Mouse (Mus musculus) heart, embryonic 16.5 days (tissue): ENCODE data around the gene Nck1. TPM values are rescaled to one million over a fixed set of nuclear protein-coding genes. Genes with fewer than 3 reads are reported as not detected.

Experiments
- ATAC-seq: fragments of 200-750 bp; cut with Nextera tagmentation; replicated peaks from 2 replicates; pipeline ENCODE4 v1.8.0; 2017; ENCODE audit warnings: moderate number of reproducible peaks; ENCODE audit not compliant: insufficient read depth, low FRiP score; ENCODE audit errors: extremely low read depth
- H3K27ac ChIP-seq: fragments of 300-500 bp; sonication (generic); 2 replicates; pipeline ENCODE4 v1.5.1; 2014; ENCODE audit warnings: mild to moderate bottlenecking, low read length, control low read depth, moderate library complexity
- H3K27me3 ChIP-seq: fragments of 300-500 bp; sonication (generic); 2 replicates; pipeline ENCODE4 v1.6.1; 2014; ENCODE audit warnings: low read length, mixed read lengths; ENCODE audit not compliant: control insufficient read depth, insufficient read depth
- H3K36me3 ChIP-seq: fragments of 300-500 bp; sonication (generic); 2 replicates; pipeline ENCODE4 v1.6.1; 2014; ENCODE audit not compliant: control insufficient read depth, insufficient read depth
- H3K4me1 ChIP-seq: fragments of 300-500 bp; sonication (generic); 2 replicates; pipeline ENCODE4 v1.6.1; 2014; ENCODE audit warnings: low read length, mixed read lengths; ENCODE audit not compliant: control insufficient read depth, insufficient read depth
- H3K4me2 ChIP-seq: fragments of 300-500 bp; sonication (generic); 2 replicates; pipeline ENCODE4 v1.6.1; 2014; ENCODE audit warnings: low read depth, mild to moderate bottlenecking, control low read depth, low read length
- H3K4me3 ChIP-seq: fragments of 300-500 bp; sonication (generic); 2 replicates; pipeline ENCODE4 v1.5.1; 2014; ENCODE audit warnings: mild to moderate bottlenecking, control low read depth, low read length
- H3K9ac ChIP-seq: fragments of 300-500 bp; sonication (generic); 2 replicates; pipeline ENCODE4 v1.6.1; 2014; ENCODE audit warnings: low read length, control low read depth
- H3K9me3 ChIP-seq: fragments of 300-500 bp; sonication (generic); replicated peaks from 2 replicates; pipeline ENCODE4 v1.6.1; 2016; ENCODE audit warnings: low read length; ENCODE audit not compliant: control insufficient read depth
- WGBS: fragments of 180-500 bp; shearing (Covaris S2); extraction: QIAGEN DNeasy Blood & Tissue Kit; methylation state at CpG from one replicate; pipeline ENCODE4 v1.1.7; 2014; 5-methylcytosine and 5-hydroxymethylcytosine counted together
- polyA plus RNA-seq: library from polyadenylated mRNA; unstranded; fragments of >200 nt; fragmentation: Nextera tagmentation; extraction: Ambion mirVana; gene quantifications from 2 replicates; pipeline ENCODE4 v1.2.1, GENCODE M21; 2015

The Nck1 gene
- polyA plus RNA-seq, result 57.5 and 66.3 TPM in 2 replicates

DNA sequence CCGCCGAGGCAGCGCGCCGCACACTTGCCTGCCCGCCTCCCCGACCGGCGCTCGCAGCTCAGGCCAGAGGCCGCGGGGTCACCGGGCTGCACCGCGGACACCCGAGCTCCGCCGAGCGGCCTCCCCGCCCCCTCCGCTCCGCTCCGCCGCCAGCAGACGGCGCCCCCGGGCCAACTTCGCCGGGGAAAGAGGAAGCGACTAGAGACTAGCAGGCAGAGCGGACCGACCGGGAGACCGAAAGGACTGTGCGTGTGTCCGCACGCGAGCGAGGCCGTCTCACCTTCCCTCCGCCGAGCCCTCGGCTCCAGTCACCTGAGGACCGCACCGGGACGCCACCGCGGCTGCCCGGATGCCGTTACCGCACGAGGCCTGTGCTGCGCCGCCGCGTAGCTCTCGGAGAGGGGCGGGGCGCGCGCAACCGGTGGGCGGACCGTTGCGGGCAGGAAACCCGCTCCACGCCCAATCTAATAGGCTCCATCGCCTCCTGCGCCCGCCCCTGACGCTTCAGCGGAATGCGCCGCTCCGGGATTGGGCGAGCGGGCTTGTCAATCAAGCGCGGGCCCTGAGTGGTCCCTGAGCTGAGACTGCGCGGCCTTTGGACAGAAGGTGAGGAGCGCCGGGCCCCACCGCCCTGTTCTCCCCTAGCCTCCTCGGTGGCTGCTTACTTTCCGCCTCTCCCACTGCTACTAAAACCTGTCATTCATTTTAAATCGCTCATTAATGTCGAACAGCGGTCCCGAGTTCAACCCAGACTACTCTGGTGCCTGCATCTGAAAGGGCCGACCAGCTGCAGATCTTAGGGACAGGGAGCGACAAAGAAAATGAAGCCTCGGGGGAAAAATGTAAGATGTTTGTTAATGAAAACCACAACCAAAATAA lies at the start of gene Nck1:
Gene Nck1 (minus strand): TSS at position 420 of the 879 bp plus-strand sequence.
- no peaks in the 10 kb centered on the region for H3K27me3 ChIP-seq
- peak within 1 kb of the TSS; percentile 96 for H3K9ac ChIP-seq
- peak within 1 kb of the TSS; percentile 88 for H3K4me3 ChIP-seq
- peaks cover 9% of the 10 kb centered on the region for H3K9me3 ChIP-seq
- H3K4me2 ChIP-seq, result peak within 1 kb of the TSS; percentile 87
- H3K36me3 ChIP-seq, result peaks cover 14% of the 10 kb centered on the region
- peak within 1 kb of the TSS; percentile 94 for H3K27ac ChIP-seq
- ATAC-seq, result peak; percentile 99
- peaks cover 16% of the 10 kb centered on the region for H3K4me1 ChIP-seq
- WGBS, result under 1% methylated on average over 92 of the region's 93 CpGs

DNA sequence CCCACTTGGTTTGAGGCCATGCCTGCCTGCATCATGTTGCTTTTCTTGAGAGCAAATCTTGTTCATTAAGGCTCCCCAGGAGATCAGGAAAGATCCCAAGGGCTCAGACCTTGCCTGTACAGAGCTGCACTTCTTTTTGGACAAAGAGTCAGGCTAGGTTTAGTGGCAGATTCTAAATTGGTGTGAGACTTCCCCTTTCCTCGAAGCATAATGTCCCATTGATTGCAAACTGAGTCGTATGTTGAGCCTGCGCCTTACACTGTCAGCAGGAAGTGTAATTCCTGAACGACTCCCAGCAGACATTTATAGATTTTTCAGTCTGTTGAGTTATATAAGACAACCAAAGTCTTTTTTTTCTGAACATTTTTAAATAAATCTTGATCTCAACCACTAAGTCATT lies 44.5 kb upstream of the Nck1 start:
- Histone ChIP-seq H3K9me3 (no peaks in the 10 kb centered on the region), H3K4me2 (no peak overlapping the region), H3K36me3 (no peaks in the 10 kb centered on the region), H3K4me3 (no peak overlapping the region), H3K27me3 (no peaks in the 10 kb centered on the region), H3K27ac (no peak overlapping the region), H3K9ac (no peak overlapping the region), H3K4me1 (no peaks in the 10 kb centered on the region)
- WGBS, result 56% methylated on average over 4 of the region's 4 CpGs
- ATAC-seq, result no peak

DNA sequence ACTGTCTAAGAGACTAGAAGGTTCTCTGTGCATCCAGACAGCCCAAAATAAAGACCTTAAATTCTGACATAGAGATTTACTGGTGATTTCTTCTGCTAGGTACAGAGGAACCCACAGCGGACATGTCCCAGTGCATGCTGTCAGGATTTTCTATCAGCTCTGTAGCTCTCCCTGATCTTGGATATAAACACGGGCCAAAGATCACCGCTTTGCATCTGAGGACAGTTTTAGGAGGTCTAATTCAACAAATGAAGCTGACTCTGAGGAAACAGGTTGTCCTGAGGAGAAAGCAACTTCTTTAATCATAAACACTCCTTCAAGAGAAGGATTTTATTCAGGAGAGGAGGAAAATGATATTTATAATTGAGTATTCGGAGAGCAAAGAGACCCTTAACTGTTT lies 38.1 kb upstream of the Nck1 start:
- ATAC-seq, result no peak
- no peak overlapping the region for H3K9ac ChIP-seq
- 77% methylated on average over 4 of the region's 4 CpGs for WGBS

DNA sequence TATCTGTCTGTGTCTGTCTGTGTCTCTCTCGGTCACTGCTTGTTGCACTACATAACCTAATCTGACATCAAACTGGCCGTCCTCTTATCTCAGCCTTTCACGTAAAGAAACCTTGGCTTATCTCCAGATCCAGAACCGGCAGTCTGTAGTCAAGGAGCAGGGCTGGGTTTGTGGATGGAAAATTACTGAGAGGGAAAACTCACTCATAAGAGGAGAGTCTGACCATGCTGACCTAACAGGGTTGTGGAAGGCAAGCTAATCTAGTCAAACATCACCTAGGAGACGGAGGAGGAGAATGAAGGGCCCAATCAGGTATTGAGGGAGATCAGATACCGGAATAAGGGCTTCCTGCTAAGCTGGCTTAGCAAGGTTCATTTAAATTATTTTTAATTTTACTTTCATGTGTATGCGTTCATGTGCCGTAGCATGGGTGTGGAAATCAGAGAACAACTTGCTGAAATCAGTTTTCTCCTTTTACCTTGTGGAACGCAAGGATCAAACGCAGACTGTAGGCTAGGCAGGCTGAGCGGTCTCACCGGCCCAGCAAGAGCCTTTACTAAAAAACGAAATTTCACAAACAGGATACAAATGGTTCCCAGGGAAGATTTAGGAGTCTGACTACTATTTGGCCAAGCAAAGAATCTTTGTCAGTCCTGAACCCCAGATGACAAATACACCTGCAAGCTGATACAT lies 37.1 kb upstream of the Nck1 start:
- Histone ChIP-seq H3K27me3 (no peaks in the 10 kb centered on the region), H3K27ac (peak overlapping the region; percentile 56; the same call in 1 of the 2 replicates), H3K36me3 (no peaks in the 10 kb centered on the region), H3K9ac (no peak overlapping the region; the same call in 1 of the 2 replicates), H3K9me3 (no peaks in the 10 kb centered on the region), H3K4me2 (peak overlapping the region; percentile 38), H3K4me1 (peaks cover 17% of the 10 kb centered on the region), H3K4me3 (no peak overlapping the region)
- 45% methylated on average over 13 of the region's 13 CpGs for WGBS
- ATAC-seq, result 0 out of 2 replicates have a peak, but pooled peaks have one; percentile 46

More for the DNA sequence above, 38.1 kb upstream of the Nck1 start:
- H3K4me1 ChIP-seq, result peaks cover 17% of the 10 kb centered on the region
- no peaks in the 10 kb centered on the region for H3K27me3 ChIP-seq
- H3K27ac ChIP-seq, result no peak overlapping the region
- H3K4me2 ChIP-seq, result no peak overlapping the region
- H3K9me3 ChIP-seq, result no peaks in the 10 kb centered on the region
- no peaks in the 10 kb centered on the region for H3K36me3 ChIP-seq
- H3K4me3 ChIP-seq, result no peak overlapping the region

DNA sequence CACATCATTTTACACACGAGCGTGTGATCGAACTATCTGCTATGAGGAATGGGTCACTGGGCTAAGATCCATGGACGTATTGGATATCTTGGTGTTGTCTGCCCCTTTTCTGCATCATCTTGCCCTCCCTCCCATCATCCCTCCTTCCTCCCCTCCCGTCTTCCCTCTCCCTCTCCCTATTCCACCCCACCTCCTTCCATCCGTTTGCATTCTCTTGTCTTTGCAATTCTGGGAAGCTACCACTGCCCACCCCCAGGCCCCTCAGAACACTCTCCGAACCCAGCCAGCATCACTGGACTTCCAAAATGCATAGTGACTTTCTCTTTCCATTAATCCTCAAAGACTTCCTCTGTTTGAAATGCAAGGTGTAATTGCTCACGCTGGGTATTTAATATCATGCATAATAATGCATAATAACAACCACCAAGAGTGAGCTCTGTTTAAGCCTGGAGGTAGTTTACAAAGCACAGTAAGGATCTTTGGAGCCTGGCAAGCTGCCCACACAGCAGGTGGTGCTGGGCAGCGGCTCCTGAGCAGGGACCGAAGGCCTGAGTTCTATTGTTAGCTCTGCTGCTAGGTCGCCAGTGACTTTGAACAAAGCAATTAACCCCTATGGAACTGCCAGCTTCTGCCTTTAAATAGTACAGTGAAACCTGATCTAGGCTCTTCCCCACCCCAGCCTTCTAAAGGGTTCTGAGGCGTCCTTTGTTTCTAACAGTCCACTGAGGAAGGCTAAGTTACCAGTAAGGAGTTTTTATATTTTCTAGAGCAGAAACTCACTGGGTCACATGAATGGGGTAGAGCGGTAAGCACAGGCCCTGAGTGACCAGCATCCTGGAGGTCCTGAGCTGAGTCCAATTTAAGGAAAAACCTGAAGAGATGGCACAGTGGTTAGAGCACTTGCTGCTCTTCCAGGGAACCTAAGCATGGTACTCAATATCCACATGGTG lies 35.9 kb upstream of the Nck1 start:
- peak; percentile 81 for ATAC-seq
- Histone ChIP-seq H3K9ac (peak overlapping the region; percentile 10; the same call in 1 of the 2 replicates), H3K4me1 (peaks cover 17% of the 10 kb centered on the region), H3K36me3 (no peaks in the 10 kb centered on the region), H3K4me3 (no peak overlapping the region), H3K27ac (peak overlapping the region; percentile 86), H3K4me2 (peak overlapping the region; percentile 7; the same call in 1 of the 2 replicates), H3K27me3 (no peaks in the 10 kb centered on the region), H3K9me3 (no peaks in the 10 kb centered on the region)
- 46% methylated on average over 13 of the region's 13 CpGs for WGBS

DNA sequence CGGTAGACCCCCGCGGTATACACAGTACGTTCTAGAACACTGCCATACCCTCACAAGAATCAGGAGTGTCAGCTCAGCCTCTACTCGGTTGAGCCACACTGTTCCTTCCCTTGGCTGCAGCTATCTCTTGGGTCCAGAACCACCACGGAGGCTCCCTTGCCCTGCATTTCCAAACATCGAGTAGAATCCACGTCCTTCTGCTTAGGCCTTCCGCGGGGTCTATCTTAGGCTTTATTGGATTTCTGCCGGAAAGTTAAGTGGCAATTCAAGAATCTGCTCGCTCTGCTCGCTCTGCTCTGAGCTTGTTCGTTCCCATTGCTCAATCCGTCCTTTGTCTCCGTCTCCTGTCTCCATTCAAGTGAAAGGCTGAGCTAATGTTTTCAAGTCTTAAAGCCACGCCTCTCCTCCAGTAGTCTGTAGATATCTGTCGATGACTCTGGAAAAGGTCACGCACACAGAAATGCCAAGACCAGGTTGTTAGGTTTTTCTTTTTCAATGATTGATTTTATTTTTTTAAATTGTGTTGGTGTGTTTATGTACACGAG lies 34.3 kb upstream of the Nck1 start:
- H3K4me1 ChIP-seq, result peaks cover 17% of the 10 kb centered on the region
- no peak overlapping the region for H3K9ac ChIP-seq
- H3K4me3 ChIP-seq, result no peak overlapping the region
- no peaks in the 10 kb centered on the region for H3K36me3 ChIP-seq
- no peak for ATAC-seq
- 60% methylated on average over 20 of the region's 20 CpGs for WGBS
- H3K27me3 ChIP-seq, result no peaks in the 10 kb centered on the region
- no peak overlapping the region for H3K27ac ChIP-seq
- no peak overlapping the region for H3K4me2 ChIP-seq
- H3K9me3 ChIP-seq, result no peaks in the 10 kb centered on the region

DNA sequence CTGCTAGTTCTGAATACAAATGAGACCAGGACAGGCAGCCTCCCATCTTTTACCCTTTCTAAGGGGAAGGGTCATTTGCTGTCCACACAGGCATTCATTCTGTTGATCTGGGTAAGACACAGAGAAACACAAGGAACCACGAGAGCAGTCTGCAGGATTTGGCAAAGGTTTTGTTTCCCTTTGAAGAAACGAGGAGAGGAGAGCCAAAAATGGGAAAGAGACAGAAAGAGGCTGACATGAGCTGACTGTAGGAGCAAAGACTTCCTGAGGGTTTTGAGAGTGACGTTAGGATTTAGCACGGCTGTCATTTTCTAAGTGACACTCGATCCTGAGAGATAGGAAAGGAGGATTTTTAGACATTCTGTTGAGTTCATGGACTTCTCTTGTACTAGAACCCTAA lies 28.0 kb upstream of the Nck1 start:
- no peak for ATAC-seq
- Histone ChIP-seq H3K36me3 (no peaks in the 10 kb centered on the region), H3K4me3 (no peak overlapping the region), H3K4me2 (no peak overlapping the region), H3K9ac (no peak overlapping the region), H3K27me3 (no peaks in the 10 kb centered on the region), H3K9me3 (no peaks in the 10 kb centered on the region), H3K4me1 (peaks cover 5% of the 10 kb centered on the region), H3K27ac (no peak overlapping the region)
- 37% methylated on average over 5 of the region's 5 CpGs for WGBS

DNA sequence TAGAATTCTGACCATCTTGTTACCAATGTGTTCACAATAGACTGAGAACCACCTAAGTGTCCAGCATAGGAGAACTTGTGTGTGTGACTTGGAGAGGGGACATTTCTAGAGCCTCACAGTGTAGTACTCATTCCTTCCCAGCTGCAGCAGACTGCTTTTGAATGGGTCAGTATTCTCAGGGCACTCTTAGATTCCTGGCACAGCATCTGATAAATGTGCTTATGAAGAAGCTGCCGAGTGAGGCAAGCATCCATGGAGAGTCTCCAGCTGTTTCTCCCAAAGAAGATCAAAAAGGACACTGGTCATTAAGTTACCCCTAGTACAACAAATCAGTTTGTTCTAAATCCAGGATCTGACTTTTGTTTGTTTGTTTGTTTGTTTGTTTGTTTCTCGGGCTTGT lies 27.4 kb upstream of the Nck1 start:
- peaks cover 5% of the 10 kb centered on the region for H3K4me1 ChIP-seq
- H3K27me3 ChIP-seq, result no peaks in the 10 kb centered on the region
- 59% methylated on average over 2 of the region's 2 CpGs for WGBS
- no peak for ATAC-seq
- no peak overlapping the region for H3K4me3 ChIP-seq
- no peaks in the 10 kb centered on the region for H3K9me3 ChIP-seq
- H3K9ac ChIP-seq, result no peak overlapping the region
- H3K36me3 ChIP-seq, result no peaks in the 10 kb centered on the region
- no peak overlapping the region for H3K27ac ChIP-seq
- no peak overlapping the region for H3K4me2 ChIP-seq
